In genomic region chr17:7821553-7822186, GRCm38 (mm10) we compare ENCODE assay signal across 8 mouse cellular contexts. TPM values are rescaled to one million over a fixed set of nuclear protein-coding genes. Genes with fewer than 3 reads are reported as not detected.
DNase-seq lines count a peak whose midpoint lies in the region; TF ChIP-seq lines count a peak whose summit lies in the region.
"Had no signal": no experiment of that assay in that cellular context is flagged by ENCODE, and none has a peak within 500 bp of the region (broad histone marks: within the 10 kb centered on the region; RNA-seq: fewer than 3 reads in every experiment).

No protein-coding gene starts in this region.

- no peak overlapping the region for H3K9ac ChIP-seq in ES-Bruce4 (ENCODE audit: low read depth, poor library complexity, severe bottlenecking)
- H3K9ac ChIP-seq: neural tube, embryonic 12.5 days had no signal

- TF ChIP-seq EP300 in ES-Bruce4 (IDR thresholded peaks at IDR 0.05; ENCODE audit: insufficient read depth, low read depth, low read length), result no peak

- TF ChIP-seq POLR2A in kidney, adult 2 months (IDR thresholded peaks at IDR 0.05; ENCODE audit: low read depth, low read length), result no peak
- no peak for TF ChIP-seq POLR2A in ES-Bruce4 (IDR thresholded peaks at IDR 0.05; ENCODE audit: insufficient read depth, low read length)
- no peak for TF ChIP-seq POLR2A in embryonic fibroblast, embryonic 13.5 days (IDR thresholded peaks at IDR 0.05; ENCODE audit: low read depth, low read length)

- H3K9me3 ChIP-seq in ES-Bruce4 (replicated peaks; ENCODE audit: control insufficient read depth, insufficient read depth, low read length, poor library complexity, severe bottlenecking), result no peaks in the 10 kb centered on the region
- H3K9me3 ChIP-seq: neural tube, embryonic 12.5 days had no signal

- no peaks in the 10 kb centered on the region for H3K4me1 ChIP-seq in kidney, adult 2 months (ENCODE audit: control insufficient read depth, insufficient read depth, low read length)
- no peaks in the 10 kb centered on the region for H3K4me1 ChIP-seq in ES-Bruce4 (ENCODE audit: control insufficient read depth, insufficient read depth, low read length)
- H3K4me1 ChIP-seq in embryonic fibroblast, embryonic 13.5 days (ENCODE audit: control insufficient read depth, insufficient read depth, low read length), result no peaks in the 10 kb centered on the region; the same call in 1 of the 2 replicates

- peak; percentile 68 for TF ChIP-seq CTCF in kidney, adult 2 months (conservative IDR thresholded peaks at IDR 0.05; ENCODE audit: insufficient read depth, insufficient read length, low read depth, low read length)
- TF ChIP-seq CTCF in ES-Bruce4 (IDR thresholded peaks at IDR 0.05; ENCODE audit: low read depth, low read length), result peak; percentile 83
- peak; percentile 75 for TF ChIP-seq CTCF in embryonic fibroblast, embryonic 13.5 days (IDR thresholded peaks at IDR 0.05; ENCODE audit: borderline replicate concordance, insufficient read depth, low read length)

- H3K4me3 ChIP-seq in kidney, adult 2 months (ENCODE audit: insufficient read depth, low read depth, low read length), result no peak overlapping the region
- no peak overlapping the region for H3K4me3 ChIP-seq in ES-Bruce4 (ENCODE audit: low read depth, low read length)
- H3K4me3 ChIP-seq in embryonic fibroblast, embryonic 13.5 days (ENCODE audit: insufficient read depth, low read length), result no peak overlapping the region
- H3K4me3 ChIP-seq: neural tube, embryonic 12.5 days had no signal

- no peaks in the 10 kb centered on the region for H3K36me3 ChIP-seq in kidney, adult 2 months (ENCODE audit: control insufficient read depth, insufficient read depth, low read length)
- H3K36me3 ChIP-seq in ES-Bruce4 (ENCODE audit: control insufficient read depth, insufficient read depth, low read length, poor library complexity, severe bottlenecking), result no peaks in the 10 kb centered on the region
- H3K36me3 ChIP-seq: neural tube, embryonic 12.5 days had no signal

- no peak overlapping the region for H3K27ac ChIP-seq in kidney, adult 2 months (ENCODE audit: insufficient read depth, low read depth, low read length)
- H3K27ac ChIP-seq in ES-Bruce4 (ENCODE audit: insufficient read depth, low read length), result no peak overlapping the region
- no peak overlapping the region for H3K27ac ChIP-seq in embryonic fibroblast, embryonic 13.5 days (ENCODE audit: insufficient read depth, low read length)
- H3K27ac ChIP-seq: neural tube, embryonic 12.5 days had no signal

- intact Hi-C loops in left cerebral cortex, postnatal 14 days (cut with DNase I), result loop anchor here (10.0 kb wide), 1 partner anchor 227 kb away; no protein-coding TSS in a partner anchor

- peak; percentile 29 for DNase-seq in kidney, adult 2 months
- no peak for DNase-seq in kidney, adult 11 months
- peak; percentile 8 for DNase-seq in adrenal gland, adult 8-10 months
- peak; percentile 67 to 81 for DNase-seq in left cerebral cortex, postnatal 14 days (ENCODE audit: low spot score in 2 of 2)
- DNase-seq in right cerebral cortex, adult 18-20 months, result peak; percentile 49

- H3K27me3 ChIP-seq in kidney, adult 2 months (replicated peaks; ENCODE audit: control insufficient read depth, insufficient read depth, low read length), result no peaks in the 10 kb centered on the region
- H3K27me3 ChIP-seq in ES-Bruce4 (ENCODE audit: control insufficient read depth, insufficient read depth, low read length, poor library complexity, severe bottlenecking), result peaks cover 2% of the 10 kb centered on the region; the same call in 1 of the 2 replicates

- 29% methylated on average over 17 of the region's 17 CpGs for WGBS in kidney, adult 2 months

RNA-seq across cellular contexts. Expression of gene Fndc1, which starts 5.4 kb away (rescaled TPM):
- polyA plus RNA-seq in kidney, adult 2 months (2012; rRNA removed), result 2.0 TPM in 2 replicates
- polyA plus RNA-seq in ES-Bruce4 (2011; ENCODE audit: insufficient read depth, insufficient read length, low read depth, missing spikeins), result 4.3 and 6.1 TPM in 2 replicates
- total RNA-seq in adrenal gland, adult 8-10 months (2022), result 1 to 10 TPM; 4.4 to 7.5 (median 5.8) TPM
- polyA plus RNA-seq in embryonic fibroblast, embryonic 13.5 days (2011; ENCODE audit: insufficient read length, low read depth, missing spikeins), result 43.4 and 56.7 TPM in 2 replicates
- 10 to 100 TPM in 1 of 2 experiments, 1 to 10 TPM in 1; 9.2 to 11.8 TPM for total RNA-seq in left cerebral cortex, postnatal 14 days (2021)
